Mouse (Mus musculus) neural tube, embryonic 14.5 days (tissue): ENCODE measurements around the gene Trib2. TPM values are rescaled to one million over a fixed set of nuclear protein-coding genes. Genes with fewer than 3 reads are reported as not detected.
A peak's percentile ranks its signal among the peaks of the same experiment; 100 is the strongest.

Source experiments
- ATAC-seq: fragments of 200-750 bp; cut with Nextera tagmentation; 2 replicates; pipeline ENCODE4 v1.8.0; 2017; ENCODE audit warnings: low read depth, mild to moderate bottlenecking, moderate TSS enrichment, moderate library complexity
- H3K27ac ChIP-seq: fragments of 300-500 bp; sonication (generic); 2 replicates; pipeline ENCODE4 v1.5.1; 2014; ENCODE audit warnings: low read depth, mild to moderate bottlenecking, control low read depth, low read length, moderate library complexity, mixed read lengths
- H3K27me3 ChIP-seq: fragments of 300-500 bp; sonication (generic); 2 replicates; pipeline ENCODE4 v1.6.1; 2014; ENCODE audit warnings: low read length; ENCODE audit not compliant: control insufficient read depth, insufficient read depth
- H3K36me3 ChIP-seq: fragments of 300-500 bp; sonication (generic); 2 replicates; pipeline ENCODE4 v1.6.1; 2014; ENCODE audit warnings: low read length, mixed read lengths; ENCODE audit not compliant: control insufficient read depth, insufficient read depth
- H3K4me1 ChIP-seq: fragments of 300-500 bp; sonication (generic); 2 replicates; pipeline ENCODE4 v1.6.1; 2014; ENCODE audit warnings: low read length; ENCODE audit not compliant: control insufficient read depth, insufficient read depth
- H3K4me2 ChIP-seq: fragments of 300-500 bp; sonication (generic); 2 replicates; pipeline ENCODE4 v1.6.1; 2014; ENCODE audit warnings: mild to moderate bottlenecking, low read depth, low read length, control low read depth
- H3K4me3 ChIP-seq: fragments of 300-500 bp; sonication (generic); 2 replicates; pipeline ENCODE4 v1.5.1; 2014; ENCODE audit warnings: low read depth, low read length, control low read depth, mixed read lengths
- H3K9ac ChIP-seq: fragments of 300-500 bp; sonication (generic); replicated peaks from 2 replicates; pipeline ENCODE4 v1.6.1; 2014; ENCODE audit warnings: low read depth, mild to moderate bottlenecking, control low read depth, low read length, mixed read lengths
- H3K9me3 ChIP-seq: fragments of 300-500 bp; sonication (generic); 2 replicates; pipeline ENCODE4 v1.6.1; 2016; ENCODE audit warnings: low read length; ENCODE audit not compliant: control insufficient read depth
- WGBS: fragments of 180-500 bp; shearing (Covaris S2); extraction: QIAGEN DNeasy Blood & Tissue Kit; methylation state at CpG from one replicate; pipeline ENCODE4 v1.1.7; 2014; 5-methylcytosine and 5-hydroxymethylcytosine counted together
- polyA plus RNA-seq: library from polyadenylated mRNA; unstranded; fragments of >200 nt; fragmentation: Nextera tagmentation; extraction: Ambion mirVana; gene quantifications from 2 replicates; pipeline ENCODE4 v1.2.1, GENCODE M21; 2014

The Trib2 gene
- 145 and 166 TPM in 2 replicates for polyA plus RNA-seq

DNA sequence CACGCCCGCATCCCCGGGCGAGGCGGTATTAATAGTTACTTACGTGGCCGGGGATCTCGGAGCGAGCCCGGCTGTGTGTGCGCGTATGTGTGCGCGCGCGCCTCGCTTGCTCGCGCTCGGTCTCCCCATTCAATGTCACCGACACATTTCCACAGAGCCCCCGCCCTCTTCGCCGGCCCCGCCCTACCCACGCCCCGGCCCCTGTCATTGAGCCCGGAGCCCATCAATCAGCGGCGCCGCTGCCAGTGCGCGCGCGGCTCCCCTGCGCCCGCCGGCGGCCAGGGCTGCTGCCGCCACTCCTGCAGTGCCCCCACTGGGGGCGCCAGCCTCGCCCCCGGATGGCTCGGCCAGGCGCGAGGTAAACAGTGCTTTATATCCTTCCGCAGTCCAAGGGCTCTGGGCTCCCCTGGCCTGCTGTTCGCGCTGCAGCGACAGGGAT, at the start of gene Trib2:
Trib2 (minus strand) TSS at position 183 of the 439 bp plus-strand sequence.
- under 1% methylated on average over 50 of the region's 50 CpGs for WGBS
- peaks cover 4% of the 10 kb centered on the region; the same call in 1 of the 2 replicates for H3K4me1 ChIP-seq
- peak within 1 kb of the TSS; percentile 92 for H3K9ac ChIP-seq
- peak within 1 kb of the TSS; percentile 98 for H3K4me3 ChIP-seq
- no peaks in the 10 kb centered on the region for H3K9me3 ChIP-seq
- peak within 1 kb of the TSS; percentile 84 for H3K4me2 ChIP-seq
- peak; percentile 91 for ATAC-seq
- no peaks in the 10 kb centered on the region for H3K36me3 ChIP-seq
- no peaks in the 10 kb centered on the region for H3K27me3 ChIP-seq
- peak within 1 kb of the TSS; percentile 97 for H3K27ac ChIP-seq

DNA sequence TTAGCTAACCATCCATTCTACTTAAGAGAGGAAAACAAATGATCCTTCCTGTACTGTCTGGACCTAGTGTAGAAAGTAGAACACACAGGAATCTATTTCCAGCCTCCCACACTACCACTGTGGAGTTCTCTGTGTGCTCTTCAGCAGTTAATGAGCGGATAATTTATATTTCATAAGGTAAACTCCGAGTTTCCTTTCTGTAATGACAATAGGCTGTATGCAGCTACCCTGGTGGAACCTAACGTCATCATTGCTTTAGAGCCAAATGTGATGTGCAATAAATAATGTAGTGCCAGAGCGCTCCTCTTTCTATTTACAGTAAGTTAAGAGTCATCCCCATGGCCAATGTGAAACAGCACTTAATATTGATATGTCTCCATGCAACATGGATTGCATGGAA, 41.3 kb upstream of the Trib2 start:
- no peak overlapping the region for H3K4me3 ChIP-seq
- no peak overlapping the region for H3K27ac ChIP-seq
- no peak for ATAC-seq
- WGBS: 78% methylated on average over 4 of the region's 4 CpGs
- no peaks in the 10 kb centered on the region for H3K27me3 ChIP-seq
- H3K36me3 ChIP-seq: no peaks in the 10 kb centered on the region
- no peak overlapping the region for H3K9ac ChIP-seq
- H3K4me2 ChIP-seq: no peak overlapping the region
- H3K4me1 ChIP-seq: no peaks in the 10 kb centered on the region
- no peaks in the 10 kb centered on the region for H3K9me3 ChIP-seq

DNA sequence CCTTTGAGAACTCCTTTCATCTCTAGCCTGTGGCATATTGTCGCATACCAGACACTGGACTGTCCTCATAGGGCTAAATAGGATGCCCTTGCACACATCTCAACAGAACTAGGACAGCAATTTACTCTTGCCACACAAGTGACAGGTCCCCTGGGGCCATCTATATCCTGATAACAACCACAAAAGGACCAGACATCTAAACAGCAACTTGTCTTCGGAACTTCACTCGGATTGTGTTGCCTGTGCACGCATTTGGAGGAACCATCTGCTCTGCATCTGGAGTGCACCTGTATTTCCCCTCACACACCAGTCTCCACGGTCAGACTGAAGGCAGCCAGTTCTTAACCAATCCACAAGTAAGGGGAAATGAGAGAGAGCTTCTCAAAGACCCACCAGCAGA, 39.2 kb upstream of the Trib2 start:
- no peak overlapping the region for H3K4me3 ChIP-seq

DNA sequence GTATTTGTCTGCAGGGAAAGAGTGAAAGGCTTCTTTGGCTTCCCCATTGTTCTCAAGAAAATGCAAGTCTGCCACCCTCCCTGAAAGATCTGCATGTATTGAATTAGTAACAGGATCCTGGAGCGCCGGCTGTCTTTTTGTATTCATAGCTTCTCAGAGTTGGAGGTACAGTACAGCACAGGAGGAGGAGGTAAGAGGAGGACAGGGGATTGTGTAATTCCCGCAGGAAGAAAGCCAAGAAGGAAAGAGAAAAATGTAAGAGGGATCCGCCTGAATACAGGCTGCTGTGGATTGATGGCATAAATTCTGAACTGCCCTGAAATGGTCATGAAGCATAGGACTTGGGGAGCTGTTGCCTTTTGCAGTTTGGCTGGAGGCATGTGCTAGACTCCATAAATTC, 36.1 kb upstream of the Trib2 start:
- Histone ChIP-seq H3K9me3 (no peaks in the 10 kb centered on the region), H3K9ac (no peak overlapping the region), H3K36me3 (no peaks in the 10 kb centered on the region), H3K27ac (no peak overlapping the region), H3K4me1 (no peaks in the 10 kb centered on the region), H3K4me2 (no peak overlapping the region), H3K4me3 (no peak overlapping the region), H3K27me3 (no peaks in the 10 kb centered on the region)
- no peak for ATAC-seq
- 48% methylated on average over 4 of the region's 4 CpGs for WGBS

More for the DNA sequence above, 39.2 kb upstream of the Trib2 start:
- Histone ChIP-seq H3K4me2 (no peak overlapping the region), H3K27me3 (no peaks in the 10 kb centered on the region), H3K36me3 (no peaks in the 10 kb centered on the region), H3K4me1 (no peaks in the 10 kb centered on the region), H3K9ac (no peak overlapping the region), H3K27ac (no peak overlapping the region), H3K9me3 (no peaks in the 10 kb centered on the region)
- 89% methylated on average over 5 of the region's 5 CpGs for WGBS
- no peak for ATAC-seq

DNA sequence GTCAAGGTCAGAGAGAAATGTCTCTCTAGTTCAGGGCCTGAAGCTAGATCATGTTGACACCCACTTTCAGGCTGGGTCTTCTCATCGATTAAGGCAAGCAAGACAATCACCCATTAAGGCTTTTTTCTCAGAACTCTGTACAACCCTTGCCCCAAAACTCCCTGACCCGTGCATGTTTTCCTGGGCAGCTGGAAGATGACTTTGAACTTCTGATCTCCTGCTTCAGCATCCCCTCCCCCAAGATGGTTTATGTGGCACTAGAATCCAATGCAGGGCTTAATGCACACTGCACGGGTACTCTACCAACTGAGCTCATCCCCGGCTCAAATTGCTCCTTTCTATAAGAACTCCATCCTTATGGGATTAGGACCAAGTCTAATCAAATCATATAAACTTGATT, 35.3 kb upstream of the Trib2 start:
- Histone ChIP-seq H3K36me3 (no peaks in the 10 kb centered on the region), H3K27ac (no peak overlapping the region), H3K9ac (no peak overlapping the region), H3K4me3 (no peak overlapping the region), H3K4me1 (no peaks in the 10 kb centered on the region), H3K27me3 (no peaks in the 10 kb centered on the region), H3K9me3 (no peaks in the 10 kb centered on the region), H3K4me2 (no peak overlapping the region)
- no peak for ATAC-seq
- 84% methylated on average over 4 of the region's 4 CpGs for WGBS

DNA sequence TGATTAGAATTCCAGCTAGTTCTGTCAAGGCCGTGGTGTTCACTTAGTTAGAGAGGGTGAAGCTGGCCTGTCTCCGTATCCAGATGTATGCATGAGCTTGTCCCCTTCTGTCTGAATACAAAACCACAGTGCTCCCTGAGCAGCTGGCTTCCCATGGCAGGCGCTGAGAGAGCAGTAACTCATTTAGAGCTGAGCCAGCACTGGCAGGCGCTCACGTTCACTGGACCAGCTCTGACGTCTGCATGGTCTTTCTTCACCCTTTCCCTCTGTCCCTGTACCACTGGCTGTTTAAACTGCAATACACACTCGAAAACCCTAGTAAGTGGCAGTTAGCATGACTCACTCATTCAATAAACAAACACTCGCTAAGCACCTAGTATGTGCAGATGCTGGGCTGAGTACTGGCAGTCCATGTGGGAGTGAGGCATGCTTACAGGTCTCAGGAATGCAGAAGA, 33.7 kb upstream of the Trib2 start:
- H3K9ac ChIP-seq: no peak overlapping the region
- H3K9me3 ChIP-seq: no peaks in the 10 kb centered on the region
- no peak overlapping the region for H3K27ac ChIP-seq
- H3K4me2 ChIP-seq: no peak overlapping the region
- peak; percentile 73 for ATAC-seq
- H3K36me3 ChIP-seq: no peaks in the 10 kb centered on the region
- no peak overlapping the region for H3K4me3 ChIP-seq
- WGBS: 45% methylated on average over 8 of the region's 8 CpGs
- H3K27me3 ChIP-seq: no peaks in the 10 kb centered on the region
- H3K4me1 ChIP-seq: no peaks in the 10 kb centered on the region

DNA sequence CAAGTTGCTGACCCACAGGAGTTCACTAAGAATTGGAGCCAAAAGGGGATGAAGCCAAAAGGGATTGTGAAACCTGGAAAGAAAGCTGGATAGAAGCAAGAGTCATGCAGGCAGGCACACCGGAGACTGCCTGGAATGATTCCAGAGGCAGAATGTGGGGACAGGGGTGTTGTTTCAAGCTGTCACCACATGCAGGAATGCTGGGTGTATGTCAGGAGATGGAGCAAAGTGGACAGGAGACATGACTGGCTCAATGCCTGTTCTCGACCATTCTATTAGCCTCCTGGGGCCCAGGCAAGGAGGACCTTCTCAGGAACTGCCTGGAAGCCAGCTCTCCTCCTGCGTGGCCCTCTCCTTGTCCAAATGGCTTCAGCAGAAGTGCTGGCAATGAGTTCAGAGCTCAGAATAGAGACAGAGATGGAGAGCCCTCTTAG, 33.2 kb upstream of the Trib2 start:
- H3K27me3 ChIP-seq: no peaks in the 10 kb centered on the region
- H3K9ac ChIP-seq: no peak overlapping the region
- no peak overlapping the region for H3K27ac ChIP-seq
- ATAC-seq: peak; percentile 9; the same call in 1 of the 2 replicates
- H3K9me3 ChIP-seq: no peaks in the 10 kb centered on the region
- H3K4me2 ChIP-seq: no peak overlapping the region
- no peak overlapping the region for H3K4me3 ChIP-seq
- 64% methylated on average over 3 of the region's 3 CpGs for WGBS
- no peaks in the 10 kb centered on the region for H3K36me3 ChIP-seq
- H3K4me1 ChIP-seq: no peaks in the 10 kb centered on the region

DNA sequence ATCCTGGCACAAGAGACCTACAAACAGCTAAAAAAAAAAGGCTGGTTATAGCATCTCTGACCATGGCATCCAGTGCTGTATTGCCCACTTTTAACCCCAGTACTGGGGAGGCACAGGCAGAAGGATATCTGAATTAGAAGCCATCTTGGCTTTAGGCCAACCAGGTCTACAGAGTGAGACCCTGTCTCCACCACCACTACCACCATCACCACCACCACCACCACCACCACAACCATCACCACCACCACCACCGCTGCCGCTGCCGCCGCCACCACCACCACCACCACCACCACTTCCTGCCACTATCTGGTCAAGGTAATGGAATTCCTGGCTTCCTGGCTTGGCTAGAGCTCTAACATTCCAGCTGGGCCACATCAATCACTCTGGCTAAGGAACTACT, 31.7 kb upstream of the Trib2 start:
- Histone ChIP-seq H3K4me1 (no peaks in the 10 kb centered on the region), H3K9me3 (no peaks in the 10 kb centered on the region), H3K27ac (no peak overlapping the region), H3K36me3 (no peaks in the 10 kb centered on the region), H3K9ac (no peak overlapping the region), H3K4me2 (no peak overlapping the region), H3K27me3 (no peaks in the 10 kb centered on the region), H3K4me3 (no peak overlapping the region)
- ATAC-seq: no peak
- 96% methylated on average over 4 of the region's 4 CpGs for WGBS

DNA sequence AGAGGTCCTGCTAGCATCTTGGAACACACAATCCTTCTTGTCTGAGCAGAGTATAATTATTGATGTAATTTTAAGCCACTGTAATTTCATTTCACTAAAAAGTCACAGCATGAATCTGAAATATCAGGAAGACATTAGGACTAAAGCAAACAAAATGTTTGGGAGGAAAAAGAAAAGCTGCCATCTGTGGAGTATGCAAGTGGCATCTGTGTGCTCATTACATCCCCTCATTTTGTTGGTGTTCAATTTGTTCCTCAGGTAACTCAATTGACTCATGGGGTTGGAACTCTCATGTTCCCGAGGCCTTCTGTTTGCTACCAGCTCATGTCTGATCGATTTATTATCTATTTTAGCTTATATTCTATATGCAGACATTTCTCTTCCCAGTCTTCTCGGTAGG, 28.0 kb upstream of the Trib2 start:
- H3K27ac ChIP-seq: no peak overlapping the region
- H3K9ac ChIP-seq: no peak overlapping the region
- H3K4me3 ChIP-seq: no peak overlapping the region
- H3K9me3 ChIP-seq: no peaks in the 10 kb centered on the region
- no peaks in the 10 kb centered on the region for H3K36me3 ChIP-seq
- H3K27me3 ChIP-seq: no peaks in the 10 kb centered on the region
- no peaks in the 10 kb centered on the region for H3K4me1 ChIP-seq
- H3K4me2 ChIP-seq: no peak overlapping the region
- no peak for ATAC-seq
- WGBS: 88% methylated on average over 3 of the region's 3 CpGs
